Mouse (Mus musculus) CH12.LX (cell line): Measurements from ENCODE around the gene Phospho1. TPM values are rescaled to one million over a fixed set of nuclear protein-coding genes. Genes with fewer than 3 reads are reported as not detected.
A peak's percentile ranks its signal among the peaks of the same experiment; 100 is the strongest.

Source experiments
- DNase-seq: peaks from one replicate; pipeline ENCODE4 v3.0.0-alpha.2; 2013; ENCODE audit errors: extremely low read depth
- H3K27ac ChIP-seq: 2 replicates; pipeline ENCODE4 v1.5.1; 2012; ENCODE audit warnings: low read depth, mild to moderate bottlenecking, control low read depth, moderate library complexity; ENCODE audit not compliant: insufficient read depth
- H3K27me3 ChIP-seq: replicated peaks from 2 replicates; pipeline ENCODE3; 2012; ENCODE audit warnings: inconsistent platforms
- H3K36me3 ChIP-seq, 2 experiments: replicated peaks in 1 of 2; 2 replicates each; pipeline versions ENCODE3 to v1.6.1; 2012; ENCODE audit warnings: inconsistent platforms in 1 of 2, low read length in 1 of 2, mild to moderate bottlenecking in 1 of 2, mixed read lengths in 1 of 2, moderate library complexity in 1 of 2; ENCODE audit not compliant: control insufficient read depth in 1 of 2, insufficient read depth in 1 of 2
- H3K4me1 ChIP-seq, 2 experiments: 2 replicates each; pipeline ENCODE4 v1.6.1; 2012; ENCODE audit warnings: inconsistent platforms in 1 of 2, moderate library complexity in 1 of 2; ENCODE audit not compliant: insufficient read depth in 2 of 2, control insufficient read depth in 1 of 2
- H3K4me2 ChIP-seq: 2 replicates; pipeline ENCODE4 v1.6.1; 2012; ENCODE audit warnings: low read depth, mild to moderate bottlenecking, control low read depth; ENCODE audit not compliant: poor library complexity, insufficient read depth, severe bottlenecking
- H3K4me3 ChIP-seq, 3 experiments: fragments of 150-350 bp in 1 of 3; sonication (generic) in 1 of 3; replicated peaks in 1 of 3; 2 replicates each; pipeline versions ENCODE3 to v1.5.1; 2011 to 2012; ENCODE audit warnings: low read depth in 2 of 3, low read length in 2 of 3, mild to moderate bottlenecking in 2 of 3, moderate library complexity in 2 of 3, control low read depth in 1 of 3, improper control_type of control experiment in 1 of 3, inconsistent platforms in 1 of 3, mixed read lengths in 1 of 3; ENCODE audit not compliant: poor library complexity in 1 of 3
- H3K79me2 ChIP-seq: replicated peaks from 2 replicates; pipeline ENCODE4 v1.6.1; 2012; ENCODE audit warnings: mild to moderate bottlenecking, moderate library complexity; ENCODE audit not compliant: control insufficient read depth, poor library complexity, insufficient read depth, severe bottlenecking; ENCODE audit errors: extremely low read depth
- H3K9ac ChIP-seq: 2 replicates; pipeline ENCODE4 v1.6.1; 2012; ENCODE audit warnings: low read depth, mild to moderate bottlenecking, control low read depth, moderate library complexity; ENCODE audit not compliant: insufficient read depth
- H3K9me3 ChIP-seq: replicated peaks from 2 replicates; pipeline ENCODE3; 2012; ENCODE audit warnings: low read length, inconsistent platforms, mixed read lengths
- BHLHE40 ChIP-seq: IDR thresholded peaks from 2 replicates; pipeline ENCODE4 v1.6.1; 2011; ENCODE audit warnings: mild to moderate bottlenecking, low read depth, low read length, improper control_type of control experiment
- CHD2 ChIP-seq: IDR thresholded peaks from 2 replicates; pipeline ENCODE4 v1.6.1; 2011; ENCODE audit warnings: low read length, improper control_type of control experiment
- CTCF ChIP-seq, 2 experiments: IDR thresholded peaks in 1 of 2; conservative IDR thresholded peaks in 1 of 2; 2 replicates each; pipeline ENCODE4 v1.5.1; 2011 to 2012; ENCODE audit warnings: low read depth in 2 of 2, low read length in 2 of 2, improper control_type of control experiment in 1 of 2, inconsistent platforms in 1 of 2, mild to moderate bottlenecking in 1 of 2, moderate library complexity in 1 of 2
- E2F4 ChIP-seq: IDR thresholded peaks from 2 replicates; pipeline ENCODE4 v1.6.1; 2011; ENCODE audit warnings: low read depth, low read length, improper control_type of control experiment; ENCODE audit not compliant: insufficient replicate concordance
- EP300 ChIP-seq: IDR thresholded peaks from 2 replicates; pipeline ENCODE4 v1.6.1; 2011; ENCODE audit warnings: low read length, improper control_type of control experiment
- ETS1 ChIP-seq: conservative IDR thresholded peaks from 2 replicates; pipeline ENCODE4 v1.6.1; 2012; ENCODE audit warnings: low read depth, mild to moderate bottlenecking, inconsistent platforms, low read length, improper control_type of control experiment, moderate library complexity
- GABPA ChIP-seq: IDR thresholded peaks from 2 replicates; pipeline ENCODE4 v1.6.1; 2012; ENCODE audit warnings: low read depth, low read length, improper control_type of control experiment, inconsistent platforms; ENCODE audit not compliant: insufficient replicate concordance
- HCFC1 ChIP-seq: IDR thresholded peaks from 2 replicates; pipeline ENCODE4 v1.6.1; 2012; ENCODE audit warnings: low read depth, mild to moderate bottlenecking, inconsistent platforms, low read length, improper control_type of control experiment
- IRF4 ChIP-seq: IDR thresholded peaks from 2 replicates; pipeline ENCODE4 v1.6.1; 2014; ENCODE audit warnings: low read depth, mild to moderate bottlenecking, inconsistent platforms, low read length, improper control_type of control experiment
- KAT2A ChIP-seq: IDR thresholded peaks from 2 replicates; pipeline ENCODE4 v1.6.1; 2012; ENCODE audit warnings: low read length, improper control_type of control experiment, inconsistent platforms; ENCODE audit not compliant: insufficient replicate concordance
- MXI1 ChIP-seq: IDR thresholded peaks from 2 replicates; pipeline ENCODE4 v1.6.1; 2011; ENCODE audit warnings: mild to moderate bottlenecking, low read depth, low read length, improper control_type of control experiment
- MYC ChIP-seq: IDR thresholded peaks from 2 replicates; pipeline ENCODE4 v1.6.1; 2011; ENCODE audit warnings: low read depth, mild to moderate bottlenecking, improper control_type of control experiment, low read length
- NELFE ChIP-seq: IDR thresholded peaks from 2 replicates; pipeline ENCODE4 v1.6.1; 2011; ENCODE audit warnings: low read depth, low read length, improper control_type of control experiment
- NRF1 ChIP-seq: IDR thresholded peaks from 2 replicates; pipeline ENCODE4 v1.6.1; 2014; ENCODE audit warnings: low read depth, mild to moderate bottlenecking, inconsistent platforms, low read length, improper control_type of control experiment, moderate library complexity
- RAD21 ChIP-seq: IDR thresholded peaks from 2 replicates; pipeline ENCODE4 v1.6.1; 2011; ENCODE audit warnings: low read depth, mild to moderate bottlenecking, low read length, improper control_type of control experiment, moderate library complexity
- RCOR1 ChIP-seq: conservative IDR thresholded peaks from 2 replicates; pipeline ENCODE4 v1.6.1; 2012; ENCODE audit warnings: low read depth, mild to moderate bottlenecking, inconsistent platforms, low read length, improper control_type of control experiment
- SIN3A ChIP-seq: IDR thresholded peaks from 2 replicates; pipeline ENCODE4 v1.6.1; 2012; ENCODE audit warnings: low read length, improper control_type of control experiment, inconsistent platforms
- SMC3 ChIP-seq: IDR thresholded peaks from 2 replicates; pipeline ENCODE4 v1.6.1; 2011; ENCODE audit warnings: low read depth, low read length, improper control_type of control experiment
- TBP ChIP-seq: conservative IDR thresholded peaks from 2 replicates; pipeline ENCODE4 v1.6.1; 2011; ENCODE audit warnings: low read depth, low read length, improper control_type of control experiment
- UBTF ChIP-seq: IDR thresholded peaks from 2 replicates; pipeline ENCODE4 v1.6.1; 2012; ENCODE audit warnings: low read depth, mild to moderate bottlenecking, inconsistent platforms, low read length, improper control_type of control experiment, moderate library complexity
- ZC3H11A ChIP-seq: IDR thresholded peaks from 2 replicates; pipeline ENCODE4 v1.6.1; 2012; ENCODE audit warnings: low read depth, mild to moderate bottlenecking, inconsistent platforms, low read length, improper control_type of control experiment
- ZNF384 ChIP-seq: IDR thresholded peaks from 2 replicates; pipeline ENCODE4 v1.6.1; 2012; ENCODE audit warnings: low read depth, low read length, improper control_type of control experiment, inconsistent platforms
- dilution Hi-C: fragments of 300-500 bp; cut with MboI; formaldehyde crosslinking; loops from 2 replicates; pipeline ENCODE4 v1.14.3; 2020; ENCODE audit warnings: low sequenced_read_pairs; ENCODE audit not compliant: extremely low pct_unique_long_range_greater_than_20kb, extremely low pct_ligation_motif_present
- in situ Hi-C: fragments of 300-500 bp; cut with MboI; formaldehyde crosslinking; loops from 3 replicates; pipeline ENCODE4 v1.14.3; 2019; ENCODE audit warnings: low sequenced_read_pairs, low pct_ligation_motif_present, low pct_unique_long_range_greater_than_20kb, mixed read lengths
- polyA plus RNA-seq: library from polyadenylated mRNA; unstranded; fragments of >175 nt; gene quantifications from 2 replicates; pipeline ENCODE4 v1.2.1, GENCODE M21; 2012; ENCODE audit warnings: low read depth; ENCODE audit not compliant: insufficient read length
- total RNA-seq, 2 experiments: library from RNA; depleted of rRNA; stranded (reverse); fragments of 300-350 nt in 1 of 2; fragments of >200 nt in 1 of 2; gene quantifications; 2 replicates each; pipeline ENCODE4 v1.2.3; 2012 to 2014

The Phospho1 gene
- total and polyA plus RNA-seq, 3 experiments: 0.97 to 1.3 TPM; not detected in 1

DNA sequence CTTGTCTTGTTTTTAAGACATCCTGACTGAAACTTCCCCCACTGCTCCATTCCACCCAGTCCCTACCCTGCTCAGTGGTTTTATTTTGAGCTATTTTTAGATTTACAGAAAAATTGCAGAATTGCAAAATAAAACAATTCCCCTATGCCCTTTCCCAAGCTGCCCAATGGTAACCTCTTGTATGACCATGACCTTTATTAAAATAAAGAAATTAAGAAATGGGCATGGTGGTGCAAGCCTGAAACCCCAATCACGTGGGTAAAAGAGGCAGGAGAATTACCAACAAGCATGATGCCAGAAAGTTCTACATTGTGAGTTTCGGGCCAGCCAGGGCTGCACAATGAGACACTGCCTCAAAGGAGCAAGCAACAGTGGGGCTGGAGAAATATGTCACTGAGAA lies 26.6 kb downstream of the Phospho1 start:
- H3K79me2 ChIP-seq: no peaks in the 10 kb centered on the region
- peaks cover 1 to 2% of the 10 kb centered on the region in 2 experiments for H3K36me3 ChIP-seq
- H3K9me3 ChIP-seq: peaks cover 6% of the 10 kb centered on the region
- no peak for DNase-seq
- no peak overlapping the region for H3K27ac ChIP-seq
- dilution Hi-C loops (no loop called here), in situ Hi-C loops (no loop called here)
- no peaks in the 10 kb centered on the region for H3K27me3 ChIP-seq
- no peak for TF ChIP-seq IRF4
- TF ChIP-seq HCFC1: no peak
- TF ChIP-seq SIN3A: no peak
- no peak for TF ChIP-seq UBTF
- TF ChIP-seq E2F4: no peak
- TF ChIP-seq GABPA: no peak
- no peak for TF ChIP-seq CHD2
- no peak for TF ChIP-seq MXI1
- TF ChIP-seq CTCF (conservative IDR thresholded peaks at IDR 0.05 in 1 of 2, IDR thresholded peaks at IDR 0.05 in 1 of 2; ENCODE audit: low read depth in 2 of 2, low read length in 2 of 2): no peak
- no peak for TF ChIP-seq NRF1
- TF ChIP-seq NELFE: no peak
- no peak for TF ChIP-seq TBP
- no peak for TF ChIP-seq BHLHE40
- no peak for TF ChIP-seq EP300
- TF ChIP-seq ETS1: no peak
- no peak for TF ChIP-seq RCOR1
- H3K4me1 ChIP-seq: peaks cover 4 to 7% of the 10 kb centered on the region in 2 experiments; a peak in 2 of 4 replicates
- H3K9ac ChIP-seq: no peak overlapping the region
- no peak overlapping the region for H3K4me2 ChIP-seq
- no peak overlapping the region for H3K4me3 ChIP-seq

DNA sequence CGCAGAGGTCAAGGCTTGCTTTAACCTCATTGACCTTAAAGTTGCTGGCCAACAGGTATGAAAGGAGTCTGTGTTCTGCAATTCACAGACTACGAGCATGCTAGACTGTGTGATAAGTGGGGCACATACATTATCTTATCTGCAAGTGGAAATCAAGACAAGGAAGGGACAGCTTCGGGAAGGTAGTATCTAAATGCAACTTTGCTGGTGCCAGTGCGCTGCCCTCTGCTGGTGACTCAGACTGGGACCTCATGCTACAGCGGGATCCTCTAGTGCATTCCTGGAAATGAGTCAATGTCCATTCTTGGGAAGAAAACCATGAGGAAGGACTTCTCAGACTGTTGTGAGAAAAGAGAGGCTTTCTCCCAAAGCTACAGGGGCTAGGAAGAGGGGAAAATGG lies 29.4 kb downstream of the Phospho1 start:
- Histone ChIP-seq H3K79me2 (no peaks in the 10 kb centered on the region), H3K4me1 (peaks cover 9 to 20% of the 10 kb centered on the region in 2 experiments), H3K4me2 (no peak overlapping the region), H3K27me3 (peaks cover 1% of the 10 kb centered on the region), H3K9me3 (peaks cover 3% of the 10 kb centered on the region), H3K36me3 (no peaks in the 10 kb centered on the region), H3K27ac (no peak overlapping the region), H3K9ac (no peak overlapping the region), H3K4me3 (no peak overlapping the region)
- TF ChIP-seq ZNF384 (peak; percentile 64), E2F4 (no peak), ZC3H11A (peak; percentile 25; the same call in 1 of the 2 replicates), CHD2 (no peak), RAD21 (peak; percentile 80), CTCF (conservative IDR thresholded peaks at IDR 0.05 in 1 of 2, IDR thresholded peaks at IDR 0.05 in 1 of 2; ENCODE audit: low read depth in 2 of 2, low read length in 2 of 2) (peak; percentile 80 to 90), MYC (peak; percentile 77; the same call in 1 of the 2 replicates), SMC3 (peak; percentile 98), KAT2A (no peak)
- dilution Hi-C loops: no loop called here
- peak; percentile 55 for DNase-seq
- in situ Hi-C loops: no loop called here
